Mouse (Mus musculus) gastrocnemius, postnatal 36 days (tissue): ENCODE measurements at regions not wholly inside any gene's neighbourhood (a gene's known extent, or its start where the extent isn't known, plus 50 kb on each side); places are given as distances from the start of the nearest gene placed in this dataset.

Experiments used
- DNase-seq, 2 experiments: peaks; one replicate each; pipeline ENCODE4 v3.0.0; 2022
- intact Hi-C: fragments of 180-260 bp; cut with DNase I; formaldehyde crosslinking; loops from one replicate; pipeline ENCODE4 v1.15.1; 2025

- no peak for DNase-seq
- intact Hi-C loops = no loop called here
These were observed 98.4 kb downstream of the Akap11 start for GRCm38 (mm10) chr14:78438064-78438677.

GRCm38 (mm10) chr14:78436586-78436985, 100.0 kb downstream of the Akap11 start:
- intact Hi-C loops = no loop called here
- no peak for DNase-seq

- intact Hi-C loops = no loop called here
- no peak for DNase-seq
These were observed 100.6 kb downstream of the Akap11 start for GRCm38 (mm10) chr14:78435982-78436381.

GRCm38 (mm10) chr14:78435561-78435960, 101.0 kb downstream of the Akap11 start:
- no peak for DNase-seq
- intact Hi-C loops = no loop called here

GRCm38 (mm10) chr14:78434753-78435152, 101.9 kb downstream of the Akap11 start:
- no peak for DNase-seq
- intact Hi-C loops = no loop called here

GRCm38 (mm10) chr14:78434126-78434525, 102.5 kb downstream of the Akap11 start:
- intact Hi-C loops = no loop called here
- DNase-seq = no peak

GRCm38 (mm10) chr14:78432471-78432870, 104.1 kb downstream of the Akap11 start:
- intact Hi-C loops = no loop called here
- no peak for DNase-seq

- no peak for DNase-seq
- intact Hi-C loops = no loop called here
These were observed 104.7 kb downstream of the Akap11 start for GRCm38 (mm10) chr14:78431931-78432330.

GRCm38 (mm10) chr14:78431406-78431805, 105.2 kb downstream of the Akap11 start:
- DNase-seq = no peak
- intact Hi-C loops = no loop called here

- no peak for DNase-seq
- intact Hi-C loops = no loop called here
These were observed 108.2 kb downstream of the Akap11 start for GRCm38 (mm10) chr14:78428233-78429019.

GRCm38 (mm10) chr14:78427062-78427461, 109.5 kb downstream of the Akap11 start:
- intact Hi-C loops = no loop called here
- DNase-seq = no peak

- DNase-seq = no peak
- intact Hi-C loops = no loop called here
These were observed 114.0 kb downstream of the Akap11 start for GRCm38 (mm10) chr14:78422601-78423000.

GRCm38 (mm10) chr14:78420966-78421365, 113.1 kb upstream of the Tnfsf11 start:
- no peak for DNase-seq
- intact Hi-C loops = no loop called here

- DNase-seq = no peak
- intact Hi-C loops = no loop called here
These were observed 112.3 kb upstream of the Tnfsf11 start for GRCm38 (mm10) chr14:78420176-78420575.

- no peak for DNase-seq
- intact Hi-C loops = no loop called here
These were observed 97.7 kb upstream of the Tnfsf11 start for GRCm38 (mm10) chr14:78405568-78405967.

- DNase-seq = no peak
- intact Hi-C loops = no loop called here
These were observed 90.1 kb upstream of the Tnfsf11 start for GRCm38 (mm10) chr14:78397914-78398313.

GRCm38 (mm10) chr14:78395631-78396030, 87.8 kb upstream of the Tnfsf11 start:
- no peak for DNase-seq
- intact Hi-C loops = no loop called here

GRCm38 (mm10) chr14:78387011-78387410, 79.2 kb upstream of the Tnfsf11 start:
- no peak for DNase-seq
- intact Hi-C loops = no loop called here

- no peak for DNase-seq
- intact Hi-C loops = no loop called here
These were observed 76.5 kb upstream of the Tnfsf11 start for GRCm38 (mm10) chr14:78384370-78384769.

GRCm38 (mm10) chr14:78383256-78383709, 75.4 kb upstream of the Tnfsf11 start:
- intact Hi-C loops = no loop called here

GRCm38 (mm10) chr14:78380011-78380410, 72.2 kb upstream of the Tnfsf11 start:
- intact Hi-C loops = no loop called here
- DNase-seq = no peak

More at GRCm38 (mm10) chr14:78383256-78383709, 75.4 kb upstream of the Tnfsf11 start:
- DNase-seq = peak; percentile 61 to 71

GRCm38 (mm10) chr14:78376591-78376990, 68.7 kb upstream of the Tnfsf11 start:
- intact Hi-C loops = no loop called here
- DNase-seq = no peak
